Mouse (Mus musculus): ENCODE results near the gene Aktip. TPM values are rescaled to one million over a fixed set of nuclear protein-coding genes. Genes with fewer than 3 reads are reported as not detected.

Gene Aktip
- polyA plus RNA-seq, 1 experiment from 2014 or later: 8.1 TPM

- no peak overlapping the region for H3K27ac ChIP-seq (ENCODE audit: low read depth)
- no peak overlapping the region for H3K4me3 ChIP-seq (ENCODE audit: low read depth, low read length)
- H3K27me3 ChIP-seq (ENCODE audit: insufficient read depth, low read length): no peaks in the 10 kb centered on the region
- peaks cover 47% of the 10 kb centered on the region for H3K36me3 ChIP-seq (replicated peaks; ENCODE audit: insufficient read depth, low read length)
- WGBS (ENCODE audit: insufficient replicate concordance): 53% methylated on average over 5 of the region's 5 CpGs
- no peaks in the 10 kb centered on the region for H3K9me3 ChIP-seq (ENCODE audit: low read length)
- no peak overlapping the region for H3K4me2 ChIP-seq (ENCODE audit: low read depth, low read length)
- DNase-seq (no peak), ATAC-seq (no peak)
- no peak for TF ChIP-seq EP300 (IDR thresholded peaks at IDR 0.05; ENCODE audit: low read depth)
- TF ChIP-seq CTCF (IDR thresholded peaks at IDR 0.05; ENCODE audit: low read depth): no peak
- no peaks in the 10 kb centered on the region for H3K4me1 ChIP-seq (ENCODE audit: insufficient read depth)
- no peak overlapping the region for H3K9ac ChIP-seq (replicated peaks)
Observed at GRCm38 (mm10) chr8:91111868-91112477, 87.8 kb downstream of the Aktip start.

GRCm38 (mm10) chr8:91106271-91106670 lies 93.5 kb downstream of the Aktip start:
- no peak for ATAC-seq
- H3K4me3 ChIP-seq (ENCODE audit: low read depth, low read length): no peak overlapping the region
- DNase-seq: no peak
- no peaks in the 10 kb centered on the region for H3K4me1 ChIP-seq (ENCODE audit: insufficient read depth)
- H3K9ac ChIP-seq (replicated peaks): no peak overlapping the region
- no peak overlapping the region for H3K4me2 ChIP-seq (ENCODE audit: low read depth, low read length)
- TF ChIP-seq EP300 (IDR thresholded peaks at IDR 0.05; ENCODE audit: low read depth) (no peak), CTCF (IDR thresholded peaks at IDR 0.05; ENCODE audit: low read depth) (no peak)
- no peaks in the 10 kb centered on the region for H3K27me3 ChIP-seq (ENCODE audit: insufficient read depth, low read length)
- peaks cover 45% of the 10 kb centered on the region for H3K36me3 ChIP-seq (replicated peaks; ENCODE audit: insufficient read depth, low read length)
- no peak overlapping the region for H3K27ac ChIP-seq (ENCODE audit: low read depth)
- H3K9me3 ChIP-seq (ENCODE audit: low read length): no peaks in the 10 kb centered on the region
- WGBS (ENCODE audit: insufficient replicate concordance): 81% methylated on average over 12 of the region's 12 CpGs

GRCm38 (mm10) chr8:91098106-91098505 lies 101.7 kb downstream of the Aktip start:
- H3K4me3 ChIP-seq (ENCODE audit: low read depth, low read length): no peak overlapping the region
- peaks cover 61% of the 10 kb centered on the region for H3K36me3 ChIP-seq (replicated peaks; ENCODE audit: insufficient read depth, low read length)
- H3K4me2 ChIP-seq (ENCODE audit: low read depth, low read length): no peak overlapping the region
- H3K4me1 ChIP-seq (ENCODE audit: insufficient read depth): no peaks in the 10 kb centered on the region
- H3K27me3 ChIP-seq (ENCODE audit: insufficient read depth, low read length): no peaks in the 10 kb centered on the region
- TF ChIP-seq EP300 (IDR thresholded peaks at IDR 0.05; ENCODE audit: low read depth): no peak
- no peak for TF ChIP-seq CTCF (IDR thresholded peaks at IDR 0.05; ENCODE audit: low read depth)
- H3K27ac ChIP-seq (ENCODE audit: low read depth): no peak overlapping the region
- H3K9me3 ChIP-seq (ENCODE audit: low read length): no peaks in the 10 kb centered on the region
- DNase-seq (no peak), ATAC-seq (no peak)
- WGBS (ENCODE audit: insufficient replicate concordance): 87% methylated on average over 6 of the region's 6 CpGs
- no peak overlapping the region for H3K9ac ChIP-seq (replicated peaks)

GRCm38 (mm10) chr8:91094135-91094534 lies 105.6 kb downstream of the Aktip start:
- WGBS (ENCODE audit: insufficient replicate concordance): 74% methylated on average over 5 of the region's 5 CpGs
- no peak for ATAC-seq

GRCm38 (mm10) chr8:91089601-91090000 lies 110.2 kb downstream of the Aktip start:
- no peaks in the 10 kb centered on the region for H3K4me1 ChIP-seq (ENCODE audit: insufficient read depth)
- no peak overlapping the region for H3K4me2 ChIP-seq (ENCODE audit: low read depth, low read length)
- no peak for ATAC-seq
- H3K9ac ChIP-seq (replicated peaks): no peak overlapping the region
- no peaks in the 10 kb centered on the region for H3K9me3 ChIP-seq (ENCODE audit: low read length)
- H3K36me3 ChIP-seq (replicated peaks; ENCODE audit: insufficient read depth, low read length): peaks cover 43% of the 10 kb centered on the region
- H3K27ac ChIP-seq (ENCODE audit: low read depth): no peak overlapping the region
- TF ChIP-seq EP300 (IDR thresholded peaks at IDR 0.05; ENCODE audit: low read depth): no peak
- TF ChIP-seq CTCF (IDR thresholded peaks at IDR 0.05; ENCODE audit: low read depth): no peak
- DNase-seq: no peak
- no peaks in the 10 kb centered on the region for H3K27me3 ChIP-seq (ENCODE audit: insufficient read depth, low read length)
- H3K4me3 ChIP-seq (ENCODE audit: low read depth, low read length): no peak overlapping the region
- 89% methylated on average over 2 of the region's 2 CpGs for WGBS (ENCODE audit: insufficient replicate concordance)

More at GRCm38 (mm10) chr8:91094135-91094534, 105.6 kb downstream of the Aktip start:
- no peaks in the 10 kb centered on the region for H3K9me3 ChIP-seq (ENCODE audit: low read length)
- no peak overlapping the region for H3K27ac ChIP-seq (ENCODE audit: low read depth)
- H3K9ac ChIP-seq (replicated peaks): no peak overlapping the region
- no peak for DNase-seq
- H3K36me3 ChIP-seq (replicated peaks; ENCODE audit: insufficient read depth, low read length): peaks cover 54% of the 10 kb centered on the region
- no peak overlapping the region for H3K4me2 ChIP-seq (ENCODE audit: low read depth, low read length)
- no peak overlapping the region for H3K4me3 ChIP-seq (ENCODE audit: low read depth, low read length)
- no peaks in the 10 kb centered on the region for H3K27me3 ChIP-seq (ENCODE audit: insufficient read depth, low read length)
- TF ChIP-seq EP300 (IDR thresholded peaks at IDR 0.05; ENCODE audit: low read depth) (no peak), CTCF (IDR thresholded peaks at IDR 0.05; ENCODE audit: low read depth) (no peak)
- H3K4me1 ChIP-seq (ENCODE audit: insufficient read depth): no peaks in the 10 kb centered on the region

GRCm38 (mm10) chr8:91088452-91088851 lies 111.3 kb downstream of the Aktip start:
- WGBS (ENCODE audit: insufficient replicate concordance): 90% methylated on average over 7 of the region's 7 CpGs
- ATAC-seq (no peak), DNase-seq (no peak)
- Histone ChIP-seq H3K4me1 (ENCODE audit: insufficient read depth) (no peaks in the 10 kb centered on the region), H3K4me3 (ENCODE audit: low read depth, low read length) (no peak overlapping the region), H3K9ac (replicated peaks) (no peak overlapping the region), H3K27ac (ENCODE audit: low read depth) (no peak overlapping the region), H3K9me3 (ENCODE audit: low read length) (no peaks in the 10 kb centered on the region), H3K36me3 (replicated peaks; ENCODE audit: insufficient read depth, low read length) (peaks cover 48% of the 10 kb centered on the region), H3K4me2 (ENCODE audit: low read depth, low read length) (no peak overlapping the region), H3K27me3 (ENCODE audit: insufficient read depth, low read length) (no peaks in the 10 kb centered on the region)
- TF ChIP-seq CTCF (IDR thresholded peaks at IDR 0.05; ENCODE audit: low read depth) (no peak), EP300 (IDR thresholded peaks at IDR 0.05; ENCODE audit: low read depth) (no peak)
